Mouse (Mus musculus): ENCODE results near the gene Prickle2.

DNA sequence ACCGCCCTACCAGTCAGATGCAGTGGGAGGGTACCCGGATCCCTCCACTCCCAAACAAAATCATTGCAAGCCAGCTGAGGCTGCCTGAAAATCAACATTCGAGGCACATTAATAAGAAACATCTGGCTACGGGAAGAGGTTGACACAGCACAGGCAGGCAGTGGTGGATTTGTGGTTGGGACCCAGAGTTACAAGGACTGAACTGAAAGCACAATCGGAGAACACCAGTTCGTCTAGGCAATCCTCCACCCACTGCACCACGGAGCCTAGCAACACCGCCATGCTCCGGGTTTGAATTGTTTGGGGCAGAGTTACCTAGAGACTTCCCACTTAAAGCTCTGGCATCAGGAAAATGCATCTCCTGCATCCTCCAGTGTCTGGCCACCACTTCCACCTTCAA lies 1.1 kb downstream of the Prickle2 start:
- TF ChIP-seq POLR2A (IDR thresholded peaks at IDR 0.05; ENCODE audit: insufficient read depth, low read depth, low read length) (no peak), CTCF (IDR thresholded peaks at IDR 0.05; ENCODE audit: insufficient read depth, low read depth, low read length) (no peak)

Data from olfactory bulb, adult 2 months (tissue).